Mouse (Mus musculus) cerebellum, adult 8-10 months (tissue): ENCODE measurements around the gene Madcam1.

Source experiments
- DNase-seq: peaks from one replicate; pipeline ENCODE4 v3.0.0; 2022

Madcam1 gene

GRCm38 (mm10) chr10:79664131-79664665 is at the start of gene Madcam1:
TSS of gene Madcam1 (plus strand) at chr10:79664559.
- DNase-seq, result peak; percentile 70

- no peak for DNase-seq
These were observed 48.5 kb upstream of the Madcam1 start for GRCm38 (mm10) chr10:79615860-79616259.

- DNase-seq, result no peak
These were observed 48.0 kb upstream of the Madcam1 start for GRCm38 (mm10) chr10:79616376-79616775.

- DNase-seq, result no peak
These were observed 40.4 kb upstream of the Madcam1 start for GRCm38 (mm10) chr10:79623950-79624349.

- DNase-seq, result no peak
These were observed 39.0 kb upstream of the Madcam1 start for GRCm38 (mm10) chr10:79625398-79625797.

- no peak for DNase-seq
These were observed 38.2 kb upstream of the Madcam1 start for GRCm38 (mm10) chr10:79626156-79626555.

GRCm38 (mm10) chr10:79628377-79628776 is 36.0 kb upstream of the Madcam1 start:
- no peak for DNase-seq

GRCm38 (mm10) chr10:79631432-79631831 is 32.9 kb upstream of the Madcam1 start:
- no peak for DNase-seq

- DNase-seq, result no peak
These were observed 31.2 kb upstream of the Madcam1 start for GRCm38 (mm10) chr10:79633006-79633777.

GRCm38 (mm10) chr10:79636287-79636686 is 28.1 kb upstream of the Madcam1 start:
- no peak for DNase-seq

- peak; percentile 82 for DNase-seq
These were observed 26.9 kb upstream of the Madcam1 start, which contains the start of gene Shc2 for GRCm38 (mm10) chr10:79637128-79638110. TSS of gene Shc2 (minus strand) at chr10:79637918.

- DNase-seq, result peak; percentile 54
These were observed 25.7 kb upstream of the Madcam1 start for GRCm38 (mm10) chr10:79638486-79639204.

- DNase-seq, result no peak
These were observed 18.6 kb upstream of the Madcam1 start, which contains the start of gene Odf3l2 for GRCm38 (mm10) chr10:79645711-79646110. TSS of gene Odf3l2 (minus strand) at chr10:79645738.

GRCm38 (mm10) chr10:79649070-79649751 is 15.1 kb upstream of the Madcam1 start:
- peak; percentile 75 for DNase-seq

GRCm38 (mm10) chr10:79652789-79653188 is 11.6 kb upstream of the Madcam1 start:
- DNase-seq, result no peak

- no peak for DNase-seq
These were observed 9.4 kb upstream of the Madcam1 start for GRCm38 (mm10) chr10:79654946-79655395.

- DNase-seq, result no peak
These were observed 5.5 kb upstream of the Madcam1 start for GRCm38 (mm10) chr10:79658829-79659228.

GRCm38 (mm10) chr10:79660298-79660697 is 4.1 kb upstream of the Madcam1 start:
- DNase-seq, result no peak

GRCm38 (mm10) chr10:79661861-79662260 is 2.5 kb upstream of the Madcam1 start:
- no peak for DNase-seq

GRCm38 (mm10) chr10:79665051-79665450 is 692 bp downstream of the Madcam1 start:
- DNase-seq, result peak; percentile 15

GRCm38 (mm10) chr10:79666493-79666892 is 2.1 kb downstream of the Madcam1 start:
- DNase-seq, result peak; percentile 28

- no peak for DNase-seq
These were observed 3.7 kb downstream of the Madcam1 start for GRCm38 (mm10) chr10:79668076-79668475.
